Mouse (Mus musculus) CH12.LX (cell line): ENCODE data around the gene Gm20662. TPM values are rescaled to one million over a fixed set of nuclear protein-coding genes. Genes with fewer than 3 reads are reported as not detected.

Source experiments
- DNase-seq: peaks from one replicate; pipeline ENCODE4 v3.0.0-alpha.2; 2013; ENCODE audit errors: extremely low read depth
- H3K27ac ChIP-seq: 2 replicates; pipeline ENCODE4 v1.5.1; 2012; ENCODE audit warnings: low read depth, mild to moderate bottlenecking, control low read depth, moderate library complexity; ENCODE audit not compliant: insufficient read depth
- H3K27me3 ChIP-seq: replicated peaks from 2 replicates; pipeline ENCODE3; 2012; ENCODE audit warnings: inconsistent platforms
- H3K36me3 ChIP-seq, 2 experiments: replicated peaks in 1 of 2; 2 replicates each; pipeline versions ENCODE3 to v1.6.1; 2012; ENCODE audit warnings: inconsistent platforms in 1 of 2, low read length in 1 of 2, mild to moderate bottlenecking in 1 of 2, mixed read lengths in 1 of 2, moderate library complexity in 1 of 2; ENCODE audit not compliant: control insufficient read depth in 1 of 2, insufficient read depth in 1 of 2
- H3K4me1 ChIP-seq, 2 experiments: 2 replicates each; pipeline ENCODE4 v1.6.1; 2012; ENCODE audit warnings: inconsistent platforms in 1 of 2, moderate library complexity in 1 of 2; ENCODE audit not compliant: insufficient read depth in 2 of 2, control insufficient read depth in 1 of 2
- H3K4me2 ChIP-seq: 2 replicates; pipeline ENCODE4 v1.6.1; 2012; ENCODE audit warnings: low read depth, mild to moderate bottlenecking, control low read depth; ENCODE audit not compliant: poor library complexity, insufficient read depth, severe bottlenecking
- H3K4me3 ChIP-seq, 3 experiments: fragments of 150-350 bp in 1 of 3; sonication (generic) in 1 of 3; replicated peaks in 1 of 3; 2 replicates each; pipeline versions ENCODE3 to v1.5.1; 2011 to 2012; ENCODE audit warnings: low read depth in 2 of 3, low read length in 2 of 3, mild to moderate bottlenecking in 2 of 3, moderate library complexity in 2 of 3, control low read depth in 1 of 3, improper control_type of control experiment in 1 of 3, inconsistent platforms in 1 of 3, mixed read lengths in 1 of 3; ENCODE audit not compliant: poor library complexity in 1 of 3
- H3K79me2 ChIP-seq: replicated peaks from 2 replicates; pipeline ENCODE4 v1.6.1; 2012; ENCODE audit warnings: mild to moderate bottlenecking, moderate library complexity; ENCODE audit not compliant: control insufficient read depth, poor library complexity, insufficient read depth, severe bottlenecking; ENCODE audit errors: extremely low read depth
- H3K9ac ChIP-seq: 2 replicates; pipeline ENCODE4 v1.6.1; 2012; ENCODE audit warnings: low read depth, mild to moderate bottlenecking, control low read depth, moderate library complexity; ENCODE audit not compliant: insufficient read depth
- H3K9me3 ChIP-seq: replicated peaks from 2 replicates; pipeline ENCODE3; 2012; ENCODE audit warnings: low read length, inconsistent platforms, mixed read lengths
- BHLHE40 ChIP-seq: IDR thresholded peaks from 2 replicates; pipeline ENCODE4 v1.6.1; 2011; ENCODE audit warnings: mild to moderate bottlenecking, low read depth, low read length, improper control_type of control experiment
- CHD1 ChIP-seq: IDR thresholded peaks from 2 replicates; pipeline ENCODE4 v1.6.1; 2012; ENCODE audit warnings: low read depth, low read length, improper control_type of control experiment, inconsistent platforms
- CTCF ChIP-seq, 2 experiments: IDR thresholded peaks in 1 of 2; conservative IDR thresholded peaks in 1 of 2; 2 replicates each; pipeline ENCODE4 v1.5.1; 2011 to 2012; ENCODE audit warnings: low read depth in 2 of 2, low read length in 2 of 2, improper control_type of control experiment in 1 of 2, inconsistent platforms in 1 of 2, mild to moderate bottlenecking in 1 of 2, moderate library complexity in 1 of 2
- E2F4 ChIP-seq: IDR thresholded peaks from 2 replicates; pipeline ENCODE4 v1.6.1; 2011; ENCODE audit warnings: low read depth, low read length, improper control_type of control experiment; ENCODE audit not compliant: insufficient replicate concordance
- ETS1 ChIP-seq: conservative IDR thresholded peaks from 2 replicates; pipeline ENCODE4 v1.6.1; 2012; ENCODE audit warnings: low read depth, mild to moderate bottlenecking, inconsistent platforms, low read length, improper control_type of control experiment, moderate library complexity
- JUN ChIP-seq: IDR thresholded peaks from 2 replicates; pipeline ENCODE4 v1.6.1; 2011; ENCODE audit warnings: low read depth, mild to moderate bottlenecking, low read length, improper control_type of control experiment, moderate library complexity; ENCODE audit not compliant: insufficient read depth
- KAT2A ChIP-seq: IDR thresholded peaks from 2 replicates; pipeline ENCODE4 v1.6.1; 2012; ENCODE audit warnings: low read length, improper control_type of control experiment, inconsistent platforms; ENCODE audit not compliant: insufficient replicate concordance
- MAZ ChIP-seq: IDR thresholded peaks from 2 replicates; pipeline ENCODE4 v1.6.1; 2012; ENCODE audit warnings: low read depth, mild to moderate bottlenecking, inconsistent platforms, low read length, improper control_type of control experiment, moderate library complexity
- MEF2A ChIP-seq: IDR thresholded peaks from 2 replicates; pipeline ENCODE4 v1.6.1; 2014; ENCODE audit warnings: low read depth, mild to moderate bottlenecking, inconsistent platforms, low read length, improper control_type of control experiment, borderline replicate concordance
- MYC ChIP-seq: IDR thresholded peaks from 2 replicates; pipeline ENCODE4 v1.6.1; 2011; ENCODE audit warnings: low read depth, mild to moderate bottlenecking, improper control_type of control experiment, low read length
- NRF1 ChIP-seq: IDR thresholded peaks from 2 replicates; pipeline ENCODE4 v1.6.1; 2014; ENCODE audit warnings: low read depth, mild to moderate bottlenecking, inconsistent platforms, low read length, improper control_type of control experiment, moderate library complexity
- RCOR1 ChIP-seq: conservative IDR thresholded peaks from 2 replicates; pipeline ENCODE4 v1.6.1; 2012; ENCODE audit warnings: low read depth, mild to moderate bottlenecking, inconsistent platforms, low read length, improper control_type of control experiment
- USF1 ChIP-seq: IDR thresholded peaks from 2 replicates; pipeline ENCODE4 v1.6.1; 2014; ENCODE audit warnings: low read depth, mild to moderate bottlenecking, inconsistent platforms, low read length, improper control_type of control experiment
- ZC3H11A ChIP-seq: IDR thresholded peaks from 2 replicates; pipeline ENCODE4 v1.6.1; 2012; ENCODE audit warnings: low read depth, mild to moderate bottlenecking, inconsistent platforms, low read length, improper control_type of control experiment
- ZKSCAN1 ChIP-seq: IDR thresholded peaks from 2 replicates; pipeline ENCODE4 v1.6.1; 2012; ENCODE audit warnings: low read depth, inconsistent platforms, low read length, improper control_type of control experiment, borderline replicate concordance
- ZMIZ1 ChIP-seq: IDR thresholded peaks from 2 replicates; pipeline ENCODE4 v1.6.1; 2012; ENCODE audit warnings: low read depth, mild to moderate bottlenecking, inconsistent platforms, low read length, improper control_type of control experiment
- ZNF384 ChIP-seq: IDR thresholded peaks from 2 replicates; pipeline ENCODE4 v1.6.1; 2012; ENCODE audit warnings: low read depth, low read length, improper control_type of control experiment, inconsistent platforms
- dilution Hi-C: fragments of 300-500 bp; cut with MboI; formaldehyde crosslinking; loops from 2 replicates; pipeline ENCODE4 v1.14.3; 2020; ENCODE audit warnings: low sequenced_read_pairs; ENCODE audit not compliant: extremely low pct_unique_long_range_greater_than_20kb, extremely low pct_ligation_motif_present
- in situ Hi-C: fragments of 300-500 bp; cut with MboI; formaldehyde crosslinking; loops from 3 replicates; pipeline ENCODE4 v1.14.3; 2019; ENCODE audit warnings: low sequenced_read_pairs, low pct_ligation_motif_present, low pct_unique_long_range_greater_than_20kb, mixed read lengths
- polyA plus RNA-seq: library from polyadenylated mRNA; unstranded; fragments of >175 nt; gene quantifications from 2 replicates; pipeline ENCODE4 v1.2.1, GENCODE M21; 2012; ENCODE audit warnings: low read depth; ENCODE audit not compliant: insufficient read length
- total RNA-seq, 2 experiments: library from RNA; depleted of rRNA; stranded (reverse); fragments of 300-350 nt in 1 of 2; fragments of >200 nt in 1 of 2; gene quantifications; 2 replicates each; pipeline ENCODE4 v1.2.3; 2012 to 2014

Gene Gm20662
- total and polyA plus RNA-seq, 3 experiments: 0.31 to 1.2 TPM; not detected in 1

GRCm38 (mm10) chr9:107983421-107983890 lies 12.7 kb upstream of the Gm20662 start:
- peak; percentile 74 for DNase-seq
- H3K36me3 ChIP-seq: peaks cover 53 to 64% of the 10 kb centered on the region in 2 experiments

GRCm38 (mm10) chr9:107984052-107984753 lies 11.9 kb upstream of the Gm20662 start:
- Histone ChIP-seq H3K4me1 (peaks cover 25 to 60% of the 10 kb centered on the region in 2 experiments), H3K36me3 (peaks cover 46 to 56% of the 10 kb centered on the region in 2 experiments), H3K9ac (no peak overlapping the region; the same call in 1 of the 2 replicates), H3K27me3 (no peaks in the 10 kb centered on the region), H3K27ac (peak overlapping the region; percentile 78), H3K4me3 (peak overlapping the region; percentile 72 to 92 (median 81)), H3K4me2 (peak overlapping the region; percentile 27), H3K9me3 (no peaks in the 10 kb centered on the region), H3K79me2 (no peaks in the 10 kb centered on the region)
- in situ Hi-C loops: no loop called here
- DNase-seq: no peak
- dilution Hi-C loops: no loop called here
- TF ChIP-seq MYC (no peak), KAT2A (no peak), CHD1 (no peak), ZNF384 (no peak), ZMIZ1 (0 out of 2 replicates have a peak, but pooled peaks have one; percentile 35)

More at GRCm38 (mm10) chr9:107983421-107983890, 12.7 kb upstream of the Gm20662 start:
- dilution Hi-C loops: no loop called here
- no peaks in the 10 kb centered on the region for H3K79me2 ChIP-seq
- peaks cover 25 to 60% of the 10 kb centered on the region in 2 experiments for H3K4me1 ChIP-seq
- TF ChIP-seq ETS1 (peak; percentile 54), MAZ (peak; percentile 35; the same call in 1 of the 2 replicates), BHLHE40 (peak; percentile 79), ZNF384 (no peak), USF1 (peak; percentile 65), MEF2A (peak; percentile 90)
- H3K4me2 ChIP-seq: peak overlapping the region; percentile 4; the same call in 1 of the 2 replicates
- H3K9ac ChIP-seq: no peak overlapping the region
- no peaks in the 10 kb centered on the region for H3K9me3 ChIP-seq
- peak overlapping the region; percentile 78 for H3K27ac ChIP-seq
- H3K4me3 ChIP-seq: peak overlapping the region in 1 of 3 experiments; percentile 12
- H3K27me3 ChIP-seq: no peaks in the 10 kb centered on the region
- in situ Hi-C loops: no loop called here

- TF ChIP-seq ZNF384: no peak
- no peak for TF ChIP-seq NRF1
- no peak for TF ChIP-seq E2F4
- no peak for TF ChIP-seq JUN
- no peak for TF ChIP-seq ZKSCAN1
- no peak for TF ChIP-seq CHD1
- no peak for TF ChIP-seq ZC3H11A
- TF ChIP-seq MEF2A: no peak
- TF ChIP-seq CTCF (conservative IDR thresholded peaks at IDR 0.05 in 1 of 2, IDR thresholded peaks at IDR 0.05 in 1 of 2; ENCODE audit: low read depth in 2 of 2, low read length in 2 of 2): no peak
- TF ChIP-seq RCOR1: no peak
- Histone ChIP-seq H3K9me3 (no peaks in the 10 kb centered on the region), H3K9ac (peak overlapping the region; percentile 39), H3K4me2 (peak overlapping the region; percentile 27), H3K36me3 (peaks cover 41 to 51% of the 10 kb centered on the region in 2 experiments), H3K27ac (peak overlapping the region; percentile 78), H3K4me3 (peak overlapping the region; percentile 72 to 92 (median 81)), H3K27me3 (no peaks in the 10 kb centered on the region), H3K79me2 (no peaks in the 10 kb centered on the region), H3K4me1 (peaks cover 25 to 57% of the 10 kb centered on the region in 2 experiments)
- DNase-seq: no peak
- dilution Hi-C loops (no loop called here), in situ Hi-C loops (no loop called here)
These were observed 11.4 kb upstream of the Gm20662 start for GRCm38 (mm10) chr9:107984754-107985055.
